Mouse (Mus musculus) brown adipose tissue, adult 24 weeks (tissue): ENCODE data around the gene Gcn1l1. TPM values are rescaled to one million over a fixed set of nuclear protein-coding genes. Genes with fewer than 3 reads are reported as not detected.

Experiments
- H3K27ac ChIP-seq: fragments of 200-500 bp; replicated peaks from 2 replicates; pipeline ENCODE4 v1.5.1; 2012; ENCODE audit warnings: low read depth, mild to moderate bottlenecking, low read length
- H3K4me1 ChIP-seq: fragments of 200-500 bp; 2 replicates; pipeline ENCODE4 v1.6.1; 2012; ENCODE audit warnings: low read length, mixed read lengths; ENCODE audit not compliant: control insufficient read depth, insufficient read depth, insufficient read length
- H3K4me3 ChIP-seq: fragments of 200-500 bp; 2 replicates; pipeline ENCODE4 v1.5.1; 2012; ENCODE audit warnings: low read depth, mild to moderate bottlenecking, low read length, moderate library complexity; ENCODE audit not compliant: insufficient read depth
- polyA plus RNA-seq: library from polyadenylated mRNA; stranded (reverse); fragments of >200 nt; gene quantifications from 2 replicates; pipeline ENCODE4 v1.2.4, GENCODE M21; 2012; ENCODE audit not compliant: missing spikeins, insufficient read depth, insufficient read length

Gene Gcn1l1
- polyA plus RNA-seq, 1 experiment = 9.9 TPM

GRCm38 (mm10) chr5:115667210-115667609, 102.2 kb downstream of the Gcn1l1 start:
- Histone ChIP-seq H3K27ac (no peak overlapping the region), H3K4me3 (no peak overlapping the region), H3K4me1 (no peaks in the 10 kb centered on the region)

- Histone ChIP-seq H3K4me1 (no peaks in the 10 kb centered on the region), H3K27ac (no peak overlapping the region), H3K4me3 (no peak overlapping the region)
These were observed 102.8 kb downstream of the Gcn1l1 start for GRCm38 (mm10) chr5:115667894-115668293.

GRCm38 (mm10) chr5:115668986-115669385, 103.9 kb downstream of the Gcn1l1 start:
- Histone ChIP-seq H3K27ac (no peak overlapping the region), H3K4me3 (no peak overlapping the region), H3K4me1 (no peaks in the 10 kb centered on the region)

- H3K27ac ChIP-seq = no peak overlapping the region
- H3K4me3 ChIP-seq = no peak overlapping the region
- H3K4me1 ChIP-seq = no peaks in the 10 kb centered on the region
These were observed 104.9 kb downstream of the Gcn1l1 start for GRCm38 (mm10) chr5:115669974-115670373.

- no peak overlapping the region for H3K4me3 ChIP-seq
- no peak overlapping the region for H3K27ac ChIP-seq
- no peaks in the 10 kb centered on the region for H3K4me1 ChIP-seq
These were observed 105.4 kb downstream of the Gcn1l1 start for GRCm38 (mm10) chr5:115670406-115670805.

DNA sequence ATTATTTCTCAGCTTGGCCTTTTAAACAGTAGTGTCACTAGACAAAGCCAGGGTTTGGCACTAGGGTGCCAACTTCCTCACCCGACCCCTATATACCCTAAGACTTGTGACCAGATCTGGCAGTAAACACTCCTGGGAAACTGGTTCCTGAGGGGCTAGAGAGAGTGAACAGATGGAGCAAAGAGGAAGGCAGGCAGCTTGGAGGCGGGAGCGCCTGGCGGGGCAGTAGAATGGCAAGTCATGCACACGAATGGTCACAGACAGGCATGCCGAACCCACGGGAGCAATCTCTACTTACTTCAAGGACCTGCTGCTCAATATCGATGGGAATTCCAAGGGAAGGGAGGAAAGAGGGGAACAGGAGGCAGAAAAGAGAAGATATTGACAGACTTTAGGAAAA, 106.8 kb downstream of the Gcn1l1 start:
- no peaks in the 10 kb centered on the region for H3K4me1 ChIP-seq
- no peak overlapping the region for H3K4me3 ChIP-seq

More for the DNA sequence above, 106.8 kb downstream of the Gcn1l1 start:
- no peak overlapping the region for H3K27ac ChIP-seq

Other genes starting within 250 kb of the Gcn1l1 start
- 40.6 and 50.7 TPM in 2 replicates for gene Srsf9, start 238.1 kb upstream of the Gcn1l1 start, polyA plus RNA-seq
- 35.7 and 45.5 TPM in 2 replicates for gene Gatc, start 224.1 kb upstream of the Gcn1l1 start, polyA plus RNA-seq
- gene Triap1, start 224.0 kb upstream of the Gcn1l1 start, polyA plus RNA-seq = 33.2 and 38.6 TPM in 2 replicates
- gene Cox6a1, start 216.3 kb upstream of the Gcn1l1 start, polyA plus RNA-seq = 4,430 and 5,347 TPM in 2 replicates
- 1.1 TPM in 1 of 2 replicates, not detected in the other for gene Msi1, start 135.7 kb upstream of the Gcn1l1 start, polyA plus RNA-seq
- not detected in 2 replicates for gene Pla2g1b, start 99.0 kb upstream of the Gcn1l1 start, polyA plus RNA-seq
- gene Sirt4, start 80.5 kb upstream of the Gcn1l1 start, polyA plus RNA-seq = 11.4 and 18.4 TPM in 2 replicates
- 10.6 and 12.2 TPM in 2 replicates for gene Pxn, start 58.6 kb upstream of the Gcn1l1 start, polyA plus RNA-seq
- gene Rplp0, start 5.8 kb upstream of the Gcn1l1 start, polyA plus RNA-seq = 575 and 685 TPM in 2 replicates
- 20.9 and 29.4 TPM in 2 replicates for gene Rab35, start 66.7 kb downstream of the Gcn1l1 start, polyA plus RNA-seq
- 3.1 and 6.1 TPM in 2 replicates for gene Bicdl1, start 166.4 kb downstream of the Gcn1l1 start, polyA plus RNA-seq